Mouse (Mus musculus) embryo, embryonic 10 days (tissue): ENCODE measurements around the gene Tmem135.
A peak's percentile ranks its signal among the peaks of the same experiment; 100 is the strongest.

ENCODE experiments used
- DNase-seq: peaks from one replicate; pipeline ENCODE4 v3.0.0-alpha.2; 2015; ENCODE audit warnings: low spot score

Gene Tmem135

GRCm38 (mm10) chr7:89178601-89179000 lies 225.4 kb downstream of the Tmem135 start:
- no peak for DNase-seq

- no peak for DNase-seq
Observed at GRCm38 (mm10) chr7:89177926-89178325, 226.1 kb downstream of the Tmem135 start.

- no peak for DNase-seq
Observed at GRCm38 (mm10) chr7:89174430-89174829, 229.6 kb downstream of the Tmem135 start.

GRCm38 (mm10) chr7:89173018-89173417 lies 231.0 kb downstream of the Tmem135 start:
- no peak for DNase-seq

- no peak for DNase-seq
Observed at GRCm38 (mm10) chr7:89171790-89172467, 232.1 kb downstream of the Tmem135 start.

GRCm38 (mm10) chr7:89168606-89169005 lies 235.4 kb downstream of the Tmem135 start:
- peak; percentile 91 for DNase-seq

- no peak for DNase-seq
Observed at GRCm38 (mm10) chr7:89165528-89165927, 238.5 kb downstream of the Tmem135 start.

- DNase-seq = no peak
Observed at GRCm38 (mm10) chr7:89161610-89162378, 242.2 kb downstream of the Tmem135 start.

GRCm38 (mm10) chr7:89157356-89157755 lies 246.7 kb downstream of the Tmem135 start:
- no peak for DNase-seq

- DNase-seq = no peak
Observed at GRCm38 (mm10) chr7:89156629-89157028, 247.4 kb downstream of the Tmem135 start.

GRCm38 (mm10) chr7:89155741-89156140 lies 248.3 kb downstream of the Tmem135 start:
- no peak for DNase-seq

GRCm38 (mm10) chr7:89155223-89155622 lies 248.8 kb downstream of the Tmem135 start:
- DNase-seq = no peak

GRCm38 (mm10) chr7:89151345-89151744 lies 252.7 kb downstream of the Tmem135 start:
- DNase-seq = no peak

- no peak for DNase-seq
Observed at GRCm38 (mm10) chr7:89140640-89141300, 263.3 kb downstream of the Tmem135 start.

GRCm38 (mm10) chr7:89134884-89135511 lies 269.0 kb downstream of the Tmem135 start:
- no peak for DNase-seq

- DNase-seq = peak; percentile 78
Observed at GRCm38 (mm10) chr7:89126063-89126882, 277.7 kb downstream of the Tmem135 start.

GRCm38 (mm10) chr7:89116261-89116664 lies 287.8 kb downstream of the Tmem135 start:
- DNase-seq = no peak

GRCm38 (mm10) chr7:89115633-89116032 lies 288.4 kb downstream of the Tmem135 start:
- DNase-seq = no peak

GRCm38 (mm10) chr7:89106421-89106820 lies 297.6 kb downstream of the Tmem135 start:
- no peak for DNase-seq

GRCm38 (mm10) chr7:89099756-89100155 lies 304.3 kb downstream of the Tmem135 start:
- DNase-seq = no peak
